9 mouse cellular contexts compared by ENCODE assay signal in the genomic region with DNA sequence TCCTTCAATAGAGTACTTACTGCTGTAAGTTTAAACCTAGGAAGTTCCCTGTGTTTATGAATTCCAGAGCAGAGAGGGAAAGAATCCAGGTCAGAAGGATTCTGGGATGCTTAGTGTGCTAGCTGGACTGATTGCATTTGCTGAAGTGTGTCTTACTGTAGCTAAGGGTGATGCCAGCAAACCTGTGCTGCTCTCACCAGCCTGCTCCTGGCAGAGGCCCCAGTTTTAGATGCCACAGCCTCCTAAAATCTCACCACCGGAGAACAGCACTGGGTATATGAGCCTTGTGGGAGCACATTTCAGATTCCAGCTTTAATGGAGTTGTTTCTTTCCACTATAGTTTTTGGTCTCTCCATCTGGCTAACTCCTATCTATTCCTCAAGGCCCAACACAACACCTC.
"Had no signal": no experiment of that assay in that cellular context is flagged by ENCODE, and none has a peak within 500 bp of the region (broad histone marks: within the 10 kb centered on the region; RNA-seq: fewer than 3 reads in every experiment).

No protein-coding gene starts in this region.

- ATAC-seq: lung, postnatal 0 days had no signal

- H3K27ac ChIP-seq: kidney, postnatal 0 days; liver, embryonic 15.5 days; midbrain, embryonic 12.5 days; stomach, postnatal 0 days had no signal

- H3K4me3 ChIP-seq: liver, embryonic 15.5 days; midbrain, embryonic 12.5 days had no signal

- DNase-seq: kidney, postnatal 36 days; lung, adult 2 months; lung, postnatal 36 days had no signal

- H3K4me2 ChIP-seq: liver, embryonic 11.5 days; liver, embryonic 15.5 days; midbrain, embryonic 12.5 days had no signal

- H3K9ac ChIP-seq: liver, embryonic 15.5 days; midbrain, embryonic 12.5 days had no signal

- H3K36me3 ChIP-seq: liver, embryonic 15.5 days; midbrain, embryonic 12.5 days had no signal

- H3K9me3 ChIP-seq: liver, embryonic 15.5 days; midbrain, embryonic 12.5 days had no signal

- H3K4me1 ChIP-seq: liver, embryonic 15.5 days; midbrain, embryonic 12.5 days had no signal

- H3K27me3 ChIP-seq: liver, embryonic 15.5 days; midbrain, embryonic 12.5 days had no signal
